Comparison of ENCODE assay signal across 8 mouse cellular contexts in the genomic region with DNA sequence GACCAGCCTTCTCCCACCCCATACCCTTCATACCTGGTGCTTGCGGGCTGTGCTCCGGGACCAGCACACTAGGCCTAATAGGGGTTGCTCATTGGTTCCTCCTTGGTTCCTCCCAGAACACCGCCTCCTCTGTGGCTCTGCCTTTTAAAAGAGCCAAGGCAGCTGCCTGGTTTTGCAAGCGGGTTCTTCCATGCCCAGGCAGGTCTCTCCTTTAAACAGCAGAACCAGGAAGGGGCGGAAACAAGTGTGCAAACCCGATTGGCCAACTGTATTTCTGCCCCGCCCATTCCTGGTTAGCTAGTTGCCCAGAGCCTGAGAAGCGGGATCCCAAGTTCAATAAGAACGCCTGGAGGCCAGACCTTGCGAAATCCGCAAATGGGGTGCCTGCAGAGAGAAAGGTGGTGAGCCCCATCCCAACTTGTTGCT. TPM values are rescaled to one million over a fixed set of nuclear protein-coding genes. Genes with fewer than 3 reads are reported as not detected.
DNase-seq lines count a peak whose midpoint lies in the region; ATAC-seq lines count a peak whose summit lies in the region.

TSS of gene Gcdh (minus strand) at position 213 of the 426 bp plus-strand sequence.

- H3K27me3 ChIP-seq in hindbrain, embryonic 16.5 days (replicated peaks; ENCODE audit: control insufficient read depth, insufficient read depth, low read length), result no peaks in the 10 kb centered on the region

- H3K9ac ChIP-seq in hindbrain, embryonic 16.5 days (ENCODE audit: low read depth, low read length), result peak within 1 kb of the TSS; percentile 79

- H3K4me1 ChIP-seq in hindbrain, embryonic 16.5 days (ENCODE audit: control insufficient read depth, insufficient read depth, low read depth, low read length), result peaks cover 12% of the 10 kb centered on the region

- no peaks in the 10 kb centered on the region for H3K36me3 ChIP-seq in hindbrain, embryonic 16.5 days (ENCODE audit: control insufficient read depth, insufficient read depth, low read length)
- no peaks in the 10 kb centered on the region for H3K36me3 ChIP-seq in macrophage (ENCODE audit: inconsistent target)

- ATAC-seq in hindbrain, embryonic 16.5 days, result peak; percentile 99

- H3K4me3 ChIP-seq in hindbrain, embryonic 16.5 days (ENCODE audit: low read length), result peak within 1 kb of the TSS; percentile 73
- H3K4me3 ChIP-seq in macrophage (ENCODE audit: inconsistent target), result peak within 1 kb of the TSS; percentile 52

- no peaks in the 10 kb centered on the region for H3K79me2 ChIP-seq in macrophage (ENCODE audit: inconsistent target)

- H3K9me3 ChIP-seq in hindbrain, embryonic 16.5 days (ENCODE audit: control insufficient read depth, low read length), result no peaks in the 10 kb centered on the region

- H3K4me2 ChIP-seq in hindbrain, embryonic 16.5 days (ENCODE audit: low read length), result peak within 1 kb of the TSS; percentile 69

- peak within 1 kb of the TSS; percentile 65 for H3K27ac ChIP-seq in hindbrain, embryonic 16.5 days (ENCODE audit: low read depth, low read length)
- no peak within 1 kb of the TSS for H3K27ac ChIP-seq in macrophage

- under 1% methylated on average over 11 of the region's 11 CpGs for WGBS in hindbrain, embryonic 16.5 days
- 1% methylated on average over 10 of the region's 11 CpGs for whole genome bisulfite sequencing in macrophage (ENCODE audit: missing documents)

- DNase-seq in WW6 (ENCODE audit: low read depth, low spot score), result peak; percentile 93
- DNase-seq in cerebellum, postnatal 4 days (ENCODE audit: low spot score in 2 of 2), result peak; percentile 63 to 81
- DNase-seq in gastrocnemius, adult 18-20 months (ENCODE audit: low spot score), result peak; percentile 96
- DNase-seq in left cerebral cortex, adult 18-20 months (ENCODE audit: low spot score in 2 of 2), result peak; percentile 89 to 92
- DNase-seq in right cerebral cortex, adult 18-20 months, result peak; percentile 97
- peak; percentile 51 for DNase-seq in urinary bladder, postnatal 10 days (ENCODE audit: low spot score)

RNA-seq across cellular contexts. Expression of gene Gcdh, which starts in this region (rescaled TPM):
- 10 to 100 TPM; 33.7 to 38.2 TPM for total RNA-seq in gastrocnemius, adult 18-20 months (2021)
- 41.4 and 42.8 TPM in 2 replicates for polyA plus RNA-seq in hindbrain, embryonic 16.5 days (2015; fragmentation: Nextera tagmentation; extraction: Ambion mirVana)
- total RNA-seq in left cerebral cortex, adult 18-20 months (2021), result 10 to 100 TPM; 34.8 to 39.1 TPM
- 10 to 100 TPM in 21 of 26 experiments, 1 to 10 TPM in 5; 4.6 to 47.4 (median 21.0) TPM for total RNA-seq in macrophage (2018; cell fraction: chromatin; rRNA removed)
- total RNA-seq in macrophage (2018; cell fraction: cytosol; rRNA removed), result 10 to 100 TPM in 22 of 26 experiments, 1 to 10 TPM in 4; 8.8 to 15.2 (median 12.4) TPM
- 10 to 100 TPM in 18 of 26 experiments, 1 to 10 TPM in 8; 5.6 to 23.3 (median 16.6) TPM for total RNA-seq in macrophage (2018; cell fraction: nucleus; rRNA removed)
- 11.1 to 13.7 TPM (median 12.0 TPM) in 3 replicates for polyA plus RNA-seq in macrophage (2018)
